Mouse (Mus musculus) liver, embryonic 14.5 days (tissue): ENCODE results near the gene Zer1. TPM values are rescaled to one million over a fixed set of nuclear protein-coding genes. Genes with fewer than 3 reads are reported as not detected.
"Not testable (repeated sequence)": the region's sequence is repeated elsewhere in the genome, so short reads cannot be mapped to it uniquely, and the experiment has no call there.

Experiments
- ATAC-seq: fragments of 200-750 bp; cut with Nextera tagmentation; 2 replicates; pipeline ENCODE4 v1.8.0; 2017; ENCODE audit warnings: moderate number of reproducible peaks, mild to moderate bottlenecking, moderate library complexity; ENCODE audit not compliant: insufficient read depth
- DNase-seq, 3 experiments: peaks; one replicate each; pipeline ENCODE4 v3.0.0-alpha.2; 2012 to 2013; ENCODE audit warnings: low read depth in 3 of 3, low spot score in 3 of 3
- H3K27ac ChIP-seq: fragments of 300-500 bp; sonication (generic); 2 replicates; pipeline ENCODE4 v1.5.1; 2014; ENCODE audit warnings: moderate library complexity, mild to moderate bottlenecking, control low read depth, inconsistent platforms
- H3K27me3 ChIP-seq: fragments of 300-500 bp; sonication (generic); 2 replicates; pipeline ENCODE4 v1.6.1; 2014; ENCODE audit warnings: mild to moderate bottlenecking, low read length, moderate library complexity; ENCODE audit not compliant: control insufficient read depth, insufficient read depth
- H3K36me3 ChIP-seq: fragments of 300-500 bp; sonication (generic); replicated peaks from 2 replicates; pipeline ENCODE4 v1.6.1; 2014; ENCODE audit warnings: low read depth; ENCODE audit not compliant: control insufficient read depth, insufficient read depth
- H3K4me1 ChIP-seq, 2 experiments: fragments of 200-500 bp in 1 of 2; fragments of 300-500 bp in 1 of 2; sonication (generic) in 1 of 2; replicated peaks; 2 replicates each; pipeline ENCODE4 v1.6.1; 2012 to 2014; ENCODE audit warnings: antibody characterized with exemption in 1 of 2, inconsistent platforms in 1 of 2, low read length in 1 of 2; ENCODE audit not compliant: control insufficient read depth in 2 of 2, insufficient read depth in 2 of 2
- H3K4me2 ChIP-seq: fragments of 300-500 bp; sonication (generic); 2 replicates; pipeline ENCODE4 v1.6.1; 2014; ENCODE audit warnings: low read depth, mild to moderate bottlenecking, control low read depth, moderate library complexity
- H3K4me3 ChIP-seq, 2 experiments: fragments of 200-500 bp in 1 of 2; fragments of 300-500 bp in 1 of 2; sonication (generic) in 1 of 2; 2 replicates each; pipeline ENCODE4 v1.5.1; 2012 to 2014; ENCODE audit warnings: low read depth in 2 of 2, low read length in 2 of 2, mild to moderate bottlenecking in 2 of 2, control low read depth in 1 of 2, inconsistent platforms in 1 of 2, moderate library complexity in 1 of 2; ENCODE audit not compliant: insufficient read depth in 1 of 2
- H3K9ac ChIP-seq: fragments of 300-500 bp; sonication (generic); replicated peaks from 2 replicates; pipeline ENCODE4 v1.6.1; 2014; ENCODE audit warnings: mild to moderate bottlenecking, control low read depth, moderate library complexity
- H3K9me3 ChIP-seq: fragments of 300-500 bp; sonication (generic); 2 replicates; pipeline ENCODE4 v1.6.1; 2016; ENCODE audit warnings: low read length, mixed read lengths; ENCODE audit not compliant: control insufficient read depth
- CTCF ChIP-seq: IDR thresholded peaks from 2 replicates; pipeline ENCODE4 v1.5.1; 2016; ENCODE audit warnings: antibody characterized with exemption, low read depth, control low read depth
- EP300 ChIP-seq: IDR thresholded peaks from 2 replicates; pipeline ENCODE4 v1.6.1; 2016; ENCODE audit warnings: antibody characterized with exemption, low read depth
- WGBS: fragments of 180-500 bp; shearing (Covaris S2); extraction: QIAGEN DNeasy Blood & Tissue Kit; methylation state at CpG from one replicate; pipeline ENCODE4 v1.1.7; 2014; ENCODE audit not compliant: insufficient replicate concordance; 5-methylcytosine and 5-hydroxymethylcytosine counted together
- polyA plus RNA-seq, 2 experiments: library from polyadenylated mRNA; depleted of rRNA in 1 of 2; stranded (reverse) in 1 of 2; unstranded in 1 of 2; fragments of >200 nt; fragmentation: Nextera tagmentation in 1 of 2; extraction: Ambion mirVana in 1 of 2; gene quantifications; 2 replicates each; pipeline versions ENCODE4 v1.2.1 to v1.2.3; 2012 to 2014

Gene Zer1
- polyA plus RNA-seq, 2 experiments: 1.9 to 8.1 TPM

GRCm38 (mm10) chr2:30151840-30152239, 27.5 kb upstream of the Zer1 start:
- TF ChIP-seq CTCF: no peak
- TF ChIP-seq EP300: no peak
- no peaks in the 10 kb centered on the region for H3K9me3 ChIP-seq
- WGBS: 77% methylated on average over 11 of the region's 11 CpGs
- no peak overlapping the region for H3K4me2 ChIP-seq
- H3K4me1 ChIP-seq: no peaks in the 10 kb centered on the region
- ATAC-seq: no peak
- H3K27me3 ChIP-seq: no peaks in the 10 kb centered on the region
- no peak overlapping the region for H3K4me3 ChIP-seq
- peaks cover 5% of the 10 kb centered on the region; the same call in 1 of the 2 replicates for H3K36me3 ChIP-seq
- DNase-seq: no peak
- no peak overlapping the region for H3K9ac ChIP-seq
- H3K27ac ChIP-seq: no peak overlapping the region

- H3K9ac ChIP-seq: no peak overlapping the region
- ATAC-seq (no peak), DNase-seq (no peak)
- no peak overlapping the region for H3K4me3 ChIP-seq
- H3K4me1 ChIP-seq: no peaks in the 10 kb centered on the region
- no peak for TF ChIP-seq CTCF
- TF ChIP-seq EP300: no peak
- H3K27ac ChIP-seq: no peak overlapping the region
- H3K27me3 ChIP-seq: no peaks in the 10 kb centered on the region
- no peaks in the 10 kb centered on the region for H3K9me3 ChIP-seq
- H3K36me3 ChIP-seq: peaks cover 15% of the 10 kb centered on the region
- no peak overlapping the region for H3K4me2 ChIP-seq
- WGBS: 79% methylated on average over 4 of the region's 4 CpGs
These were observed 23.1 kb upstream of the Zer1 start for GRCm38 (mm10) chr2:30147466-30147865.

- no peaks in the 10 kb centered on the region for H3K4me1 ChIP-seq
- no peaks in the 10 kb centered on the region for H3K9me3 ChIP-seq
- no peak overlapping the region for H3K27ac ChIP-seq
- no peak for DNase-seq
- no peak for TF ChIP-seq CTCF
- TF ChIP-seq EP300: no peak
- WGBS: 74% methylated on average over 4 of the region's 4 CpGs
- H3K4me2 ChIP-seq: no peak overlapping the region
- peaks cover 17% of the 10 kb centered on the region for H3K36me3 ChIP-seq
- ATAC-seq: no peak
- no peak overlapping the region for H3K9ac ChIP-seq
- H3K27me3 ChIP-seq: no peaks in the 10 kb centered on the region
- H3K4me3 ChIP-seq: no peak overlapping the region
These were observed 20.1 kb upstream of the Zer1 start for GRCm38 (mm10) chr2:30144436-30144835.

- peaks cover 14% of the 10 kb centered on the region for H3K36me3 ChIP-seq
- not testable (repeated sequence) for H3K4me2 ChIP-seq, H3K4me1 ChIP-seq, H3K27ac ChIP-seq, H3K9ac ChIP-seq, H3K9me3 ChIP-seq, H3K4me3 ChIP-seq, ATAC-seq, DNase-seq, H3K27me3 ChIP-seq
- 74% methylated on average over 4 of the region's 4 CpGs for WGBS
These were observed 15.6 kb upstream of the Zer1 start for GRCm38 (mm10) chr2:30140021-30140420.

DNA sequence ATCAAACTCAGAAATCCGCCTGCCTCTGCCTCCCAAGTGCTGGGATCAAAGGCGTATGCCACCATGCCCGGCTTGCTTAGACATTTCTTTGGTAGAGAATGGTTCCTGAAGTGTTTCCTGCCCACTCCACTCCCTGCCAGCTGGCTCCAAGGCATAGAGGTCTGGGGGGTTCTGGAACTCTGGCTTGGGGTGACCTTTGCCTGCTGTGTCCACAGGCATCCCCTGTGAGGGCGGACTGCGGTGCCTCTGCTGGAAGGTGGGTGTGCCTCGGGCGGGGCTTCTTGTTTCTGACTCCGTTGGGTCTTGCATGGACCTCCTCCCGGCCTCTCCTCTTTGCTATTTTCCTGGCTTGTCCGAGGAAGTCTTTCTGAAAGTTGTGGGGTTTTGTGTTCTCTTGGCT, 12.1 kb upstream of the Zer1 start:
- ATAC-seq: no peak
- no peaks in the 10 kb centered on the region for H3K9me3 ChIP-seq
- peaks cover 13 to 24% of the 10 kb centered on the region in 2 experiments for H3K4me1 ChIP-seq
- DNase-seq: no peak
- H3K9ac ChIP-seq: no peak overlapping the region
- no peak overlapping the region for H3K4me2 ChIP-seq
- TF ChIP-seq CTCF (no peak), EP300 (no peak)
- no peak overlapping the region for H3K27ac ChIP-seq
- H3K36me3 ChIP-seq: 0 out of 2 replicates have a peak, but pooled peaks cover under 1% of the 10 kb centered on the region
- no peak overlapping the region for H3K4me3 ChIP-seq
- WGBS: 48% methylated on average over 10 of the region's 10 CpGs
- H3K27me3 ChIP-seq: no peaks in the 10 kb centered on the region
